Mouse (Mus musculus) heart, postnatal 36 days (tissue): Measurements from ENCODE around the gene Gm20662. TPM values are rescaled to one million over a fixed set of nuclear protein-coding genes. Genes with fewer than 3 reads are reported as not detected.

ENCODE experiments used
- DNase-seq, 2 experiments: peaks; one replicate each; pipeline ENCODE4 v3.0.0; 2021 to 2022
- intact Hi-C: fragments of 180-260 bp; cut with DNase I; formaldehyde crosslinking; loops from one replicate; pipeline ENCODE4 v1.15.1; 2025
- total RNA-seq, 2 experiments: library from RNA; stranded (reverse); gene quantifications; 2 replicates each; pipeline ENCODE4 v1.2.3; 2021

Gene Gm20662
- 1 to 10 TPM; 1.4 to 1.5 TPM for total RNA-seq

GRCm38 (mm10) chr9:107996049-107996448, at the start of gene Gm20662:
Gm20662 (plus strand) TSS chr9:107996349.
- DNase-seq: no peak
- intact Hi-C loops: no loop called here

DNA sequence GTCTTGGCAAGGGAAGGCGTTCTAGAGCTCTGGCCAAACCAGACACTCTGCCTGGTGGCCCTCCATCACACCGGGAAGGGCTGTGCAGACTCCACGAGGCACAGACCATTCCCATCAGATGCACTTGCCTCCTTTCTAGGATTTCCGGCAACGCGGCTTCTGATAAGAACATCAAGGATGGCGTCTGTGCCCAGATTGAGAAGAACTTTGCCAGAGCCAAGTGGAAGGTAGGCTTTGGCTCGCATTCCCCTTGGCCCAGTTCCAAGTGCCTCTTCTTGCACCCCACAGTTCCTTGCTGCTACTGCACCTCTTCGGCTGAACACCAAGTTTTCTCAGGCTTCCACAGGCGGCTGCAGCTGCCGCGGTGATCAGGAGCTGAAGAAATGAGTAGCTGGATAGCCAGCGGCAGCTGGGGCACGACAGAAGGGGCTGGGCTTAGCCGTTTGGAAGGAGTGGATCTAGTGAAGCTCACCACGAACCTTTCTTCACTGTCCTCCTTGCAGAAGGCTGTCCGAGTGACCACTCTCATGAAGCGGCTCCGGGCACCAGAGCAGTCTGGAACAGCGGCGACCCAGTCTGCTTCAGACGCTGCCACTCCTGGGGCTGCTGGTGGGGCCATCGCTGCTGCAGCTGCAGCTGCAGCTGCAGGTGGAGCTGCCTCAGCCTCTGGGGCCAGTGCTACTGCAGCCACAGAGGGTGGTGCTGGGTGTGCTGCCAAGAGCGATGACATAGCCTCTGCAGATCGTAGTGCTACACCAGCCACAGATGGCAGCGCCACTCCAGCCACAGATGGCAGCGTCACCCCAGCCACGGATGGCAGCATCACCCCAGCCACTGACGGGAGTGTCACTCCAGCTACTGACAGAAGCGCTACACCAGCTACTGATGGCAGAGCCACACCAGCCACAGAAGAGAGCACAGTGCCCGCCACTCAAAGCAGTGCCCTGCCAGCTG, 48.6 kb upstream of the Gm20662 start:
- intact Hi-C loops: no loop called here
- DNase-seq: no peak

DNA sequence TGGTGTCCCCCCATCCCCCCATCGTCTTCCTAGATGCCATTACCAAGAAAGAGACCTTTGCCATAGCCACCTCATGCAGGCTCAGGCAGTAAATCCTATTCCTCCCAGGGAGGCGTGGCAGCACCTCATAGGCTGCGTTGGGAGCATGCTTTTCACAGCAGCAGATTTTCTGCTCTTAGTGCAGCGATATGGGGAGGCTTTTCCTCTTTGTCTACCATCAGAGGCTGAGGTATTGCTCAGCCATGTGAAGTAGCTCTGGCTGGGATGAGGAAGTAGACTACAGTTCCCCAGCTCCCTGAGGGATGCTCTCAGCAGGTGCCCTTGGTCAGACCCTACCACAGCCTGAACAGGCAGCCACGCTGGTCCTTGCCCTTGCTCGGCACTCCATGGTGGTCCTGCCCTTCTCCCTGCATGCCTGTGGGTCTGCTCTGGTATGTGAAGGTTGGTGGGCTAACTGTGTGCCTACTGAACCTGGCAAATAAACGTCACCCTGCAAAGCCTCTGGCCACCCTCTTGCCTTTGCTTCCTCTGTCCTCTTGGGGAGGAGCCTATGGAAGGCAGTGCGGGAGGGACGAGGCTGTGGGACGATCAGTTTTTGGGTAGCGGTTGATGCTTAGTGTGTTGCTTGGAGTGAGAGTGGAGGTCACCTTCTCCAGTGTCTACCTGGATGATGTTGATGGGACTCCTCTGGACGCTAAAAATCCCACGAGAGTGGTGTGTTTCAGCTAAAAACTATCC, 46.8 kb upstream of the Gm20662 start:
- intact Hi-C loops: no loop called here
- no peak for DNase-seq

- intact Hi-C loops: no loop called here
- no peak for DNase-seq
Measured at GRCm38 (mm10) chr9:107949922-107950235, 46.3 kb upstream of the Gm20662 start, which contains the start of gene Traip. Traip (plus strand) TSS chr9:107950136.

DNA sequence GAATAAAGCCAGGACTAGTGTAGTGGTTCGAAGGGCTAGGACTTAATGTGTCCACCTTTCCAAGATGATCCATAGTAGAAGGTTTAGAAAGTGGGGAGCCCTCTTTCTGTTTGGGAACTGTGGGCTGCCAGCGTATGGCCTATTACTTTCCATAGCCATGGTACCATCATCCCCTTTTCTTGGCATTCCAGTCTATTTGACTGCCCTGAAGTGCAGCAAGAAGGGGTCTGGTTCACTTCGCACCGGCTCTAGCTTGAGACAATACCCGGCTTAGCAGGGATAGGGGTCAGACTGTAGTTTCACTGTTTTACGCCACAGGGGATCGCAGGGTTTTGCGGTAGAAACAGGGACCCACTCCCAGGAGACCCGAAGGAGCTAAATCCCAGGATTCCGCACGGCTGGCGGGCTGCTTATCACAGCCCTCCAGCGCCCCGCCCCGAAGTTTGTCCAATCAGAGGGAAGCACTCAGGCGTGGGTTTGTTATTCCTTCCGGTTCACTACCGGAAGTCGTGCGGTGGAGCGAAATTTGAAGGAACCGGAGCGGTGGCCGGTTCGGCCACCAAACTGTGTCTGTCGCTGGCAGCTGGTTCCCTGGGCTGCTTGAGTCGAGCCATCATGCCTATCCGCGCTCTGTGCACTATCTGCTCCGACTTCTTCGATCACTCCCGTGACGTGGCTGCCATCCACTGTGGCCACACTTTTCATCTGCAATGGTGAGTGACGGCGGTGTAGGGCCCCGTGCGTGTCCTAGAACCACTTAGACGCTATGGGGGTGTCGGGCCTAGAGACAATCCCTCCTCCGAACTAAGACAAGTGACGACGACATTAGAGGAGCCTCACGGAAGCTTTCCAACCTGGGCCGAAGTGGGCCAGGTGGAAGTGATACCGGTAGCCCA, 45.4 kb upstream of the Gm20662 start:
- DNase-seq: peak; percentile 90 to 92
- intact Hi-C loops: no loop called here

DNA sequence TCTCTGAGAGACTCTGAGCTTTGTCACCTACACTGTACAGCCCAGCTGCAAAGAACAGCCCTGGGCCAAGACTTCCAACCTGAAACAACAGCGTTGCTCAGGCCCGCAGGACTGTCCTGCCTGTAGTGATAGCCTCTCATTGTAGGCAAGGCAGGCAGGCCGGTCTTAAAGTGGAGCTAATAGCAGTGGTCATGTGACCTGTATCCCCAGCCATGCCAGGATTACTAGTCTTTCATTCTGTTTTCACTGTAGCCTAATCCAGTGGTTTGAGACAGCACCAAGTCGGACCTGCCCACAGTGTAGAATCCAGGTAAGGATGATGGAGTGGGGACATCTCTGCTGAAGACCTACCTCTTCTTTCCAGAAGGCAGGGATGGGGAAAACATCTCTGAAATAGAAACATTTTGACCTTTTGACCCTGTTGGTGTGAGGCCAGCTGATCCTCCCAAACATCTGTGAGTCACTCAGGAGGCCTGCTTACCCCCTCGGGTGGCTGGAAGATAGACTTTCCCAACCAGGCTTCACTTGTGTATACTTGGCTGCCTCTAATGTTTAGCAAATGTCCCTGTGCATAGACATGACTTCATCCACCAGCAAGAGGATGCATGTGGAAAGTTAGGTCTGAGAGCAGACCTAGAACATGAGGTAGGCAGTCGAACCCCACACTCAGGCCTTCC, 40.4 kb upstream of the Gm20662 start:
- intact Hi-C loops: no loop called here
- no peak for DNase-seq

DNA sequence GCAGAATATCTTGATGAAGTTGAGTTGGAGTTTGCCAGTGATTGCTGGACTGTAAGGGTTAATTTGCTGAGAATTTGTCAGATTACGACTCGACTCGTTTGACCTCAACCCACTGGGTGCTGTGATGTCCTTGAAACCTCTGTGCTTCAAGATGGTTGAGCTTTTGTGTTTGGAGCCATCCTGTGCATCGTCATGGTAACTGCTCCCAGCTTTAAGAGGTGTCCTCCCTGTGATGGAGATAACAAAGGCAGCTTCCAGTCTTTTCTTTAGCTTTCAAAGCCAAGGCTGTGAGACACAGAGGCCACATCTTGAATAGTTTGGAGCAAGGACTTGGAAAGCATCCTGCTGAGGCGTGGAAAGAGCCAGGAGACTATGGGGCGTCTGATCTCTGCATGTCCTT, 39.0 kb upstream of the Gm20662 start:
- intact Hi-C loops: no loop called here
- DNase-seq: no peak

GRCm38 (mm10) chr9:107959896-107960295, 36.3 kb upstream of the Gm20662 start:
- intact Hi-C loops: loop anchor here (5.0 kb wide), 1 partner anchor 92 kb away; the partner anchor contains the start of gene Amigo3
- no peak for DNase-seq

DNA sequence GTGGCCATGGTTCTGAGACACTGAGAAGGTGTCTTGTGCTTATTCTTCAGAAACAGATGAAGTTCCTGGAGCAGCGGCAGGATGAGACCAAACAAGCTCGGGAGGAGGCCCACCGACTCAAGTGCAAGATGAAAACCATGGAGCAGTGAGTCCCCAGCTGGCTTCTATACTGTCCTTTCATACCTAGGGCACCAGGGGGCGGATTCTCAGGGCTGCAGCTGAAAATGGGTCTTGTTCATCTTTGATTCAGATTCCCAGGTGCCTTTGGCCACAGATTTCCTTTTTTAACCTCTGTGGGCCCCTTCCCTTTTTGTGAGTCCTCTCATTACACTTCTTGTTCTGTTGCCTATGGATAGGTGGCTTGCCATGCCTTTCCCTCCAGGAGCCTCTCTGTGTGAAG, 35.2 kb upstream of the Gm20662 start:
- DNase-seq: no peak
- intact Hi-C loops: loop anchor here (5.0 kb wide), 1 partner anchor 91 kb away; the partner anchor contains the start of gene Amigo3

GRCm38 (mm10) chr9:107961351-107961762, 34.8 kb upstream of the Gm20662 start:
- intact Hi-C loops: loop anchor here (5.0 kb wide), 1 partner anchor 91 kb away; the partner anchor contains the start of gene Amigo3
- DNase-seq: no peak

DNA sequence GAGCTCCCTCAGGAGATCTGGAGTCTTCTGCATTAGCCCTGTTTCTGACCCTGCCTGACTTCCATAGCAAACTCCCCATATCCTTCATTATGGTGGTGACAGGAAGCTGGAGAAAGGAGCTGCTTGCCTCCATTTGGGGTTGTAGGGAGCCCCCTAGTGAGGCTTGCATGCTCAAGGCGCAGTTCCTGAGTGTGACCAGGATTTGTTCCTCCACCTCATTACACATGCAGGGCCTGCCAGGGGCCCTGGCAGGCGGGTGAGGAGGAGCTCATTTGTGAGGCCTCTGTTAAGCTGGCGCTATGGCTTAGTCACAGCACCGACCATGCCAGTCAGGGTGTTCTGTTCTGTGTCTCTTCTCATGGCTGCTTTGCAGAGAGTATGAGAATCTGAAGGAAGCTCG, 34.3 kb upstream of the Gm20662 start:
- intact Hi-C loops: loop anchor here (5.0 kb wide), 1 partner anchor 90 kb away; the partner anchor contains the start of gene Amigo3
- no peak for DNase-seq

DNA sequence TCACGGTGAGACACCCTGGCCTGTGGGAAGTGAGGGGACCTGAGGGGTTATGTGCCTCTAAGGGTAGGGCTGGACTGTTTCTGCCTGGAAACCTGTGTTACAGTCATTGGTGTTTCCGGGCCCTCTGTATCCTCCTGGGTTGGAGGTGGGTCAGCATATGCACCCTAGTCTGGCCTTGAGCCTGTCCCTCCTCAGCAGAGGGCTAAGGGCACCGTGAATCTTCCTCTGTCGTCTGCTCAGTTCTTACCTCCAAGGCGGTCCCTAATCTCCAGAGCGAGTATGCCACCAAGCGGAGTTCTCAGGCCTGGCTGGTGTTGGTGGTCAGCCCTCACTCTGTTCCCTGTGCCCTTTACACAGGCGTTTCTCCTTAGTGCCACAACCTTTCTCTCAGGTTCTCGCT, 33.2 kb upstream of the Gm20662 start:
- no peak for DNase-seq
- intact Hi-C loops: loop anchor here (1.0 to 5.0 kb wide), 4 partner anchors 23 to 104 kb away; partner anchors contain the start of gene Amigo3

- peak; percentile 83 to 86 for DNase-seq
- intact Hi-C loops: loop anchor here (1.0 to 5.0 kb wide), 4 partner anchors 23 to 104 kb away; partner anchors contain the start of gene Amigo3
Measured at GRCm38 (mm10) chr9:107963700-107964099, 32.4 kb upstream of the Gm20662 start.

- intact Hi-C loops: loop anchor here (5.0 kb wide), 1 partner anchor 88 kb away; the partner anchor contains the start of gene Amigo3
- DNase-seq: no peak
Measured at GRCm38 (mm10) chr9:107964681-107965080, 31.5 kb upstream of the Gm20662 start.

- no peak for DNase-seq
- intact Hi-C loops: no loop called here
Measured at GRCm38 (mm10) chr9:107966676-107967075, 29.5 kb upstream of the Gm20662 start.

DNA sequence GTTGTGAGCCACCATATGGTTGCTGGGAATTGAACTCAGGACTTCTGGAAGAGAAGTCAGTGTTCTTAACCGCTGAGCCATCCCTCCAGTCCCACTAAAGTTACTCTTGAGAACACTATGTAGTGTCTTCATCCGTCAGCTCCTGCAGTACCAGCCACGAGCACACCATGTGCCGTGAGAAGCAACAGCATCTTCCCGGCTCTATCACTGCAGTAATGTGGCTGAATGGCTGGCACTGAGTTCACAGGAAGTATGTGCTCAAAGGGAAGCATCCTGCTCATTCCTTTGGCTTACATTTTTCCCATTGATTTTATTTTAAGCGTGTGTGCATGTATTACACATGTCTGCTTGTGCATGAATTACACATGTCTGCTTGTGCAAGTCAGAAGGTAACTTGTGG, 28.7 kb upstream of the Gm20662 start:
- DNase-seq: no peak
- intact Hi-C loops: no loop called here

DNA sequence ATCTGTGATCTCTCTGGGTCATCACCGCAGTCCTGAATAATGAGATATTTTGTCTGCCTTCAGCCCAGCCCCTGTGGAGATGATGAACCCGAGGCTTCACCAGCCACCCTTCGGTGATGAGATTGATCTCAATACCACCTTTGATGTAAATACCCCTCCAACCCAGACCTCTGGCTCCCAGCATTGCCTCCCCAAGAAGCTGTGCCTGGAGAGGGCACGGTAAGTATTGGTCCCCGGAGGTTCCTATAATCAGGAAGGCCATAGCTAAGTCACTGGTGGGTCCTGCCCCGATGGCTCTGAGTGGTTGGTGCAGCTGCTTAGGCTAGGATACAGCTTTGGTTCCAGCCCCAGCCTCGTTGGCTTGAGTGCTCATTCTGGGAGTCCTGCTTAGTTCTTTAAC, 27.6 kb upstream of the Gm20662 start:
- intact Hi-C loops: no loop called here
- no peak for DNase-seq

DNA sequence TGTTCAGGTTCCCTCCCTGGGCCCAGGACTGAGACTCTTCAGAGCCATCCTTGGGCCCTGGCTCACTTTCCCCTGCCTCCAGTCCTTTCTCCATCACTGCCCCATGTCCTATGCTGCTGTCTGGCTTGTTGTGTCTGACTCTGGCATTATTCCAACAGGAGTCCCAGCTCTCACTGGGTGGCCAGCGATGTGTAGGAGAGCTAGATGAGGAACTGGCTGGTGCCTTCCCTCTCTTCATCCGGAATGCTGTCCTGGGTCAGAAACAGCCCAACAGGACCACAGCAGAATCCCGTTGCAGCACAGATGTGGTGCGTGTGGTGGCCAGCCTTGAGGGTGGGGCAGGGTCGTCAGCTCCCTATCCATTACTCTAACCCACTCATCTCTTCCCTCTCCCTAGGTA, 25.8 kb upstream of the Gm20662 start:
- intact Hi-C loops: no loop called here
- DNase-seq: no peak

DNA sequence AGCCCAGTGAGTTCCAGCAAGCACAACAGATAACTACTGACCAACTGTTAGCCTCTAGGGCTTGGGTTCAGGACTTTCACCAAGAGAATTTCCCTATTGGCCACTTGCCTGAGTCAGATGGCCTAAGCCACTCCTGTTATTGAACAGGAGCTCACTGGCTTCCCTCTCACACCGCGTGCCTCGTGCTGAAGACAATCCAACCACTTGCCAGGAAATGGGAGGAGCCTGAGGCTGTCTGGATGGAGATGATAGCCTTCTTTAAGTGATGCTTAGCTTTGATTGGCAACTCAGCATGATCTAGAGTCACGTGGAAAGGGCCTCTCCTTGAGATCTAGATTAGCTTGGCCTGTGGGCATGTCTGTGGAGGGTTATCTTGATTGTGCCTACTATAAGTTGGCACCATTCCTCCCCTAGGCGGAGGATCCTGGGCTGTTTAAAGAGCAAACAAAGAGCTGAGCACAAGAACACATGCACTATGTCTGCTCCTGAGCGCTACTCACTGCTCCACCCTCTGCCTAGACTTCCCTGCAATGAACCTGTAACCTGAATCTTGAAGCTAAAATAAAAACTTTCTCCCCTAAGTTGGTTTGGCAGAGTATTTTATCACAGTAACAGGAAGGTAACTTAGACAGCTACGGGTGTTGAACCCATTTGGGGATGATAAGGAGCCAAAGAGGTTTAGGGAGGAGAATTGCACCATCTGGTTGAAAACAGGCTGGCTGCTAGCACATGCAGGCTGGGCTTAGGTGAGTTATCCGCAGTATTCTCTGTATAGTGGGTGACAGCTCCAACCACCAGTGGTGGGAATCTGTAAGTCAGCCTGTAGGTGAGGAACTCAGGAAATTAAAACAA, 24.2 kb upstream of the Gm20662 start:
- intact Hi-C loops: no loop called here
- peak; percentile 32 for DNase-seq
